Mouse (Mus musculus) adrenal gland, postnatal 14 days (tissue): Measurements from ENCODE around the gene Adamts7. TPM values are rescaled to one million over a fixed set of nuclear protein-coding genes. Genes with fewer than 3 reads are reported as not detected.

ENCODE experiments used
- DNase-seq: peaks from one replicate; pipeline ENCODE4 v3.0.0; 2021; ENCODE audit warnings: mixed read lengths
- long read RNA-seq, 2 experiments: library from polyadenylated mRNA; stranded (forward); transcript quantifications; one replicate each; pipeline ENCODE4 v2.0.0; 2021
- total RNA-seq: library from RNA; stranded (reverse); gene quantifications from 2 replicates; pipeline ENCODE4 v1.2.3, GENCODE M21; 2021

Adamts7 gene
- 8.6 and 9.0 TPM in 2 replicates for total RNA-seq
- long read RNA-seq, experiment 1, partial matches to known transcripts: 1 of 1 reads
- long read RNA-seq, experiment 1, other reads (novel, unspliced or antisense): 0 of 1 reads
- long read RNA-seq, experiment 2, full-length matches to known transcripts: 1 of 3 reads
- long read RNA-seq, experiment 2, partial matches to known transcripts: 2 of 3 reads
- long read RNA-seq, experiment 2, other reads (novel, unspliced or antisense): 0 of 3 reads

- DNase-seq: peak; percentile 70
Observed at GRCm38 (mm10) chr9:90162926-90163748, at the start of gene Adamts7. Adamts7 (plus strand) TSS chr9:90163069.

- DNase-seq: no peak
Observed at GRCm38 (mm10) chr9:90113151-90113550, 49.7 kb upstream of the Adamts7 start.

GRCm38 (mm10) chr9:90113651-90114566, 49.0 kb upstream of the Adamts7 start:
- DNase-seq: peak; percentile 93

- peak; percentile 99 for DNase-seq
Observed at GRCm38 (mm10) chr9:90114567-90115307, 48.1 kb upstream of the Adamts7 start, which contains the start of gene Morf4l1. Morf4l1 (minus strand) TSS chr9:90114774.

- no peak for DNase-seq
Observed at GRCm38 (mm10) chr9:90115308-90115700, 47.6 kb upstream of the Adamts7 start.

- DNase-seq: no peak
Observed at GRCm38 (mm10) chr9:90117234-90117633, 45.6 kb upstream of the Adamts7 start.

- no peak for DNase-seq
Observed at GRCm38 (mm10) chr9:90122246-90122740, 40.6 kb upstream of the Adamts7 start.

GRCm38 (mm10) chr9:90124156-90124872, 38.6 kb upstream of the Adamts7 start:
- no peak for DNase-seq

- DNase-seq: no peak
Observed at GRCm38 (mm10) chr9:90124873-90125245, 38.0 kb upstream of the Adamts7 start.

GRCm38 (mm10) chr9:90125416-90126099, 37.3 kb upstream of the Adamts7 start:
- no peak for DNase-seq

GRCm38 (mm10) chr9:90126260-90127010, 36.4 kb upstream of the Adamts7 start:
- DNase-seq: peak; percentile 84

- no peak for DNase-seq
Observed at GRCm38 (mm10) chr9:90127146-90127545, 35.7 kb upstream of the Adamts7 start.

GRCm38 (mm10) chr9:90128636-90129201, 34.1 kb upstream of the Adamts7 start:
- DNase-seq: no peak

- DNase-seq: no peak
Observed at GRCm38 (mm10) chr9:90133562-90134355, 29.1 kb upstream of the Adamts7 start.

- no peak for DNase-seq
Observed at GRCm38 (mm10) chr9:90135466-90135865, 27.4 kb upstream of the Adamts7 start.

GRCm38 (mm10) chr9:90135963-90136677, 26.7 kb upstream of the Adamts7 start:
- no peak for DNase-seq

- peak; percentile 21 for DNase-seq
Observed at GRCm38 (mm10) chr9:90136678-90136965, 26.2 kb upstream of the Adamts7 start.

- peak; percentile 88 for DNase-seq
Observed at GRCm38 (mm10) chr9:90145788-90146187, 17.1 kb upstream of the Adamts7 start.
